Mouse (Mus musculus) left cerebral cortex, postnatal 36 days (tissue): Measurements from ENCODE around the gene Pygo2. TPM values are rescaled to one million over a fixed set of nuclear protein-coding genes. Genes with fewer than 3 reads are reported as not detected.

Experiments used
- DNase-seq, 2 experiments: peaks; one replicate each; pipeline ENCODE4 v3.0.0; 2021 to 2022; ENCODE audit warnings: low spot score in 2 of 2, mixed read lengths in 1 of 2
- intact Hi-C: fragments of 180-260 bp; cut with DNase I; formaldehyde crosslinking; loops from one replicate; pipeline ENCODE4 v1.15.1; 2025
- total RNA-seq, 2 experiments: library from RNA; stranded (reverse); gene quantifications; 2 replicates each; pipeline ENCODE4 v1.2.3; 2021

Gene Pygo2
- total RNA-seq, 2 experiments from 2014 or later, result 53.7 to 61.4 TPM

GRCm38 (mm10) chr3:89391663-89392511 lies 38.1 kb upstream of the Pygo2 start:
- peak; percentile 43 to 52 for DNase-seq
- intact Hi-C loops, result no loop called here

- intact Hi-C loops, result no loop called here
- DNase-seq, result no peak
These were observed 37.1 kb upstream of the Pygo2 start for GRCm38 (mm10) chr3:89392871-89393311.

GRCm38 (mm10) chr3:89393605-89394004 lies 36.4 kb upstream of the Pygo2 start:
- peak; percentile 94 to 97 for DNase-seq
- intact Hi-C loops, result no loop called here

GRCm38 (mm10) chr3:89394006-89394893 lies 35.8 kb upstream of the Pygo2 start, which contains the start of gene Zbtb7b:
TSS of gene Zbtb7b (minus strand) at chr3:89394776.
- DNase-seq, result peak; percentile 49 to 60
- intact Hi-C loops, result no loop called here

DNA sequence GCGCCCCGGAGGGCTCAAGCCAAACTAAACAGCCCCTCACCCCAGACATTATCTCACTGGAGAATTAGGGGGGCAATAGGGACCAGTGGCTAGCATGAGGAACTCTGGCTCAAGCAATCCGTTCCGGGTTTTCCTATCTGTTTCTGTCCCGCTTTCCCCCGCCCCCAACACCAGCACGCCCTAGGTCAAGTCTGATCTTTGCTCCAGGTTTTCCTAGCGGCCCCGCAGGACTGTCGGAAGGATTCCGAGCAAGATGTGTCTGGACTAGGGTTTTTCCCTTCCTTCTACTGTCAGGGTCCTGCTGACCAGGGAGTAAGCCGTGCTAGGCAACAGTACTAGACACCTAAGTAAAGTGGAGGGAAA lies 35.1 kb upstream of the Pygo2 start:
- peak in 1 of 2 experiments; percentile 54 for DNase-seq
- intact Hi-C loops, result no loop called here

- intact Hi-C loops, result no loop called here
- no peak for DNase-seq
These were observed 34.6 kb upstream of the Pygo2 start for GRCm38 (mm10) chr3:89395419-89395805.

- DNase-seq, result no peak
- intact Hi-C loops, result no loop called here
These were observed 34.0 kb upstream of the Pygo2 start for GRCm38 (mm10) chr3:89395806-89396653.

GRCm38 (mm10) chr3:89396654-89397005 lies 33.4 kb upstream of the Pygo2 start:
- intact Hi-C loops, result no loop called here
- DNase-seq, result no peak

- no peak for DNase-seq
- intact Hi-C loops, result no loop called here
These were observed 28.7 kb upstream of the Pygo2 start for GRCm38 (mm10) chr3:89401329-89401728.

GRCm38 (mm10) chr3:89402693-89403092 lies 27.3 kb upstream of the Pygo2 start, which contains the start of gene Lenep:
TSS of gene Lenep (minus strand) at chr3:89402793.
- intact Hi-C loops, result no loop called here
- DNase-seq, result no peak

DNA sequence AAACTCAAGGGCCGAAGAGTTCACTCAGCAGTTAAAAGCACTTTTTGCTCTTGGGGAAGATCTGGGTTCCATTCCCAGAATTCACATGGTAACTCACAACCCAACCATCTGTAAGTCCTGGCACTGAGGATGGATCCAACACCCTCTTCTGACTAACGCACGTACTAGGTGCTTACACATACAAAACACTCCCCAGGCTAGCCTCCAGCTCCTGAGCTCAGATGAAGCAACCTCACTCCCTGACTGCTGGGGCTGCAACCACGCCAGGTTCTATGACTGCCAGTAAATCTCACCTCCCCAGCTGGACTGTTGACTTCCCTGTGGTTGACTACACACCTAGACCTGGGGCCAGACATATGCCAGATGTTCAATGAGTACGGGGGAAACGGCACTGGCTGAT lies 23.1 kb upstream of the Pygo2 start:
- intact Hi-C loops, result no loop called here
- no peak for DNase-seq

DNA sequence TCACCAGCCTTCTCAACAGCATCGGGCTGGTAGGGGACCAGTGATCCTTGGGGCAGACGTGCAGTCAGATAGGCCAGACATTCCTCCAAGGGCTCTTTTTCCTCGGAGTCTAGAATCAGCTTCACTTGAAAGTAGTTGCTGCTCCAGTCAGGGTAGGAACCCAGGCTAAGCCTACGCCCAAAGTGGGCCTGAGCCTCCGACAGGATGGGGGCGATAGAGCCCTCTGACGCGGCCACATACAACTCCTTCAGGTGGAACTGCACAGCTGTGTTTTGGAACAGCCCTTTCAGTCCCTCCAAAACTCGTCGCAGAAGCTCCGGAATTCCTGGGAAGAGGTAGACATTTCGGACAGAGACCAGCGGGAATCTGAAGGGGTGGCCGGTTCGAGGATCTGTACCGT lies 21.6 kb upstream of the Pygo2 start:
- DNase-seq, result no peak
- intact Hi-C loops, result no loop called here

- intact Hi-C loops, result no loop called here
These were observed 20.3 kb upstream of the Pygo2 start for GRCm38 (mm10) chr3:89409701-89410100.

DNA sequence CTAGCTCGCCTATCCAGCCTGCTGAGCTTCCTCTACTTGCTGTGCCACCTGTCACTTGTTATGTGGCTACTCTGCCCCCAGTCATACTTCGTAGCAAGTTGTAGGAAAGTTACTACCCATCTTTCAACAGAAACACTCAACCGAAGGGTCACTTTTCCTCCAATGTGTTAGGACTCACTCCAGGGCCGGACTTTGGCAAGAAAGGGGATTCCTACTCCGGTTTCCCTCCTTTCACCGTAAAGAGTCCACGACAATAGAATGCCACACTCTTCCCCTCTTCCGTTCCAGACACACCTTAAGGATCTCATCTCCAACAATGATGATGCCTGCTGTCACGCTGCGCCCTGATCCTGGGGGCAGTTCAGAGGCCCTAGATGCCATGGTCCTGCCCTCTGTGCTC lies 19.1 kb upstream of the Pygo2 start:
- intact Hi-C loops, result no loop called here
- DNase-seq, result no peak

More at GRCm38 (mm10) chr3:89409701-89410100, 20.3 kb upstream of the Pygo2 start:
- no peak for DNase-seq

- peak; percentile 99 to 100 for DNase-seq
- intact Hi-C loops, result no loop called here
These were observed 18.3 kb upstream of the Pygo2 start, which contains the start of gene Flad1 for GRCm38 (mm10) chr3:89411490-89412393. TSS of gene Flad1 (minus strand) at chr3:89411870.

DNA sequence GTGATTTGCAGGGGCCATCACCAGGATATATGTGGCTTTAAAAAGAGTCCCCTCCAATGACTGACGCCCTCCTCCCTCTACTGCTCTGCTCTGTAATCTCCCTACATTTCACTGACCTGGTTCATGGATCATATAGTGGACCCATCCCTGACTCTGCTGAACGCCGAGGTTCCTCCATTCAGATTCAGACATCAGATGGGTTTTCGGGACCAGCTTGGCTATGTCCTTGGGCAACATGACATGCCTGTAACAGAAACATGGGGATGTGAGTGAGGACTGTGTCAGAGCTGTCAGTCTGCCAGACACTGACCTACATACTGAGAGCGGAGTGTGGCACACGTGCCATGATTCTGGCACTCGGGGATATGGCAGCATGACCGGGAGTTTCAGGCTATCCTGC lies 13.9 kb upstream of the Pygo2 start:
- DNase-seq, result no peak
- intact Hi-C loops, result no loop called here

- intact Hi-C loops, result no loop called here
These were observed 12.9 kb upstream of the Pygo2 start for GRCm38 (mm10) chr3:89417131-89417530.

GRCm38 (mm10) chr3:89417840-89418169 lies 12.2 kb upstream of the Pygo2 start:
- intact Hi-C loops, result no loop called here
- no peak for DNase-seq

More at GRCm38 (mm10) chr3:89417131-89417530, 12.9 kb upstream of the Pygo2 start:
- no peak for DNase-seq
